Mouse (Mus musculus) stomach, postnatal 0 days (tissue): ENCODE results near the gene B230104I21Rik.
A peak's percentile ranks its signal among the peaks of the same experiment; 100 is the strongest.

Experiments used
- CTCF ChIP-seq: IDR thresholded peaks from 2 replicates; pipeline ENCODE4 v1.5.1; 2016; ENCODE audit warnings: antibody characterized with exemption, low read depth, mild to moderate bottlenecking, moderate library complexity
- EP300 ChIP-seq: optimal IDR thresholded peaks from 2 replicates; pipeline ENCODE3; 2016; ENCODE audit warnings: antibody characterized with exemption

GRCm38 (mm10) chr4:154392641-154393040 lies 56.7 kb downstream of the B230104I21Rik start:
- TF ChIP-seq CTCF (peak; percentile 56), EP300 (no peak)
